Mouse (Mus musculus): ENCODE measurements at regions not wholly inside any gene's neighbourhood (a gene's known extent, or its start where the extent isn't known, plus 50 kb on each side); places are given as distances from the start of the nearest gene placed in this dataset.

- TF ChIP-seq RAD21 (IDR thresholded peaks at IDR 0.05; ENCODE audit: low read depth, low read length): no peak
- no peak for TF ChIP-seq CHD2 (IDR thresholded peaks at IDR 0.05; ENCODE audit: low read length)
Measured at GRCm38 (mm10) chr7:95739779-95740178, 431.3 kb upstream of the Tenm4 start.
